Mouse (Mus musculus): ENCODE results near the gene Zbtb20. TPM values are rescaled to one million over a fixed set of nuclear protein-coding genes. Genes with fewer than 3 reads are reported as not detected.

Zbtb20 gene
- polyA plus RNA-seq, 2 experiments, result 0.40 to 2.2 TPM

DNA sequence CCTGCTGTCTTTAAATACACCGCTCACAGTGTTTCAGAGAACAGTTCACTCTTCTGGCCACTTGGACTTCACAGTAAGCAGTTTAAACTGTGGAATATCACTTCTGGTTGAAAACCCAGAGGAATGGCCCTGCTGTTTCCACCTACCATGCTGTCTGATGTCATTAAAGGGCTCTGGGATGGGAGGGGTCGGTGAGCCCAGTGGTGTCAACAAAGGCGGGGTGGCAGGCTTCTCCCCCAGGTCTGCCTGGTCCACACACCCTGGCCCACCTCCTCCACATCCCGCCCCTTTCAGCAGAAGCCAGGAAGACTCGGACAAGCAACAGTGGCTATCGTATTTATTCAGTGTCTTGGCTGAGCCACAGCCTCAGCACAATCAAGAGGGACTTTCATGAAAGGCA is 743.6 kb downstream of the Zbtb20 start:
- Histone ChIP-seq H3K4me1 (replicated peaks; ENCODE audit: control insufficient read depth in 2 of 2, insufficient read depth in 2 of 2, low read length in 1 of 2) (no peaks in the 10 kb centered on the region), H3K4me2 (ENCODE audit: low read depth) (no peak overlapping the region), H3K4me3 (ENCODE audit: insufficient read depth in 1 of 2, low read depth in 2 of 2, low read length in 2 of 2) (no peak overlapping the region), H3K27me3 (ENCODE audit: control insufficient read depth, insufficient read depth, low read length) (no peaks in the 10 kb centered on the region), H3K36me3 (replicated peaks; ENCODE audit: control insufficient read depth, insufficient read depth, low read depth) (no peaks in the 10 kb centered on the region), H3K9me3 (ENCODE audit: control insufficient read depth, low read length) (no peaks in the 10 kb centered on the region), H3K27ac (no peak overlapping the region), H3K9ac (replicated peaks) (no peak overlapping the region)
- DNase-seq (ENCODE audit: low read depth in 3 of 3, low spot score in 3 of 3) (no peak), ATAC-seq (ENCODE audit: insufficient read depth) (no peak)
- WGBS (ENCODE audit: insufficient replicate concordance), result 49% methylated on average over 6 of the region's 6 CpGs
- TF ChIP-seq CTCF (IDR thresholded peaks at IDR 0.05; ENCODE audit: low read depth), result no peak
- TF ChIP-seq EP300 (IDR thresholded peaks at IDR 0.05; ENCODE audit: low read depth), result no peak

GRCm38 (mm10) chr16:43620359-43620758 is 744.7 kb downstream of the Zbtb20 start:
- Histone ChIP-seq H3K27me3 (ENCODE audit: control insufficient read depth, insufficient read depth, low read length) (no peaks in the 10 kb centered on the region), H3K4me3 (ENCODE audit: insufficient read depth in 1 of 2, low read depth in 2 of 2, low read length in 2 of 2) (no peak overlapping the region), H3K4me2 (ENCODE audit: low read depth) (no peak overlapping the region), H3K27ac (no peak overlapping the region), H3K9ac (replicated peaks) (no peak overlapping the region), H3K36me3 (replicated peaks; ENCODE audit: control insufficient read depth, insufficient read depth, low read depth) (no peaks in the 10 kb centered on the region), H3K4me1 (replicated peaks; ENCODE audit: control insufficient read depth in 2 of 2, insufficient read depth in 2 of 2, low read length in 1 of 2) (no peaks in the 10 kb centered on the region; a peak in 1 of 4 replicates), H3K9me3 (ENCODE audit: control insufficient read depth, low read length) (no peaks in the 10 kb centered on the region)
- ATAC-seq (ENCODE audit: insufficient read depth), result no peak
- DNase-seq (ENCODE audit: low read depth in 3 of 3, low spot score in 3 of 3), result no peak
- TF ChIP-seq EP300 (IDR thresholded peaks at IDR 0.05; ENCODE audit: low read depth) (no peak), CTCF (IDR thresholded peaks at IDR 0.05; ENCODE audit: low read depth) (no peak)
- 24% methylated on average over 2 of the region's 2 CpGs for WGBS (ENCODE audit: insufficient replicate concordance)

DNA sequence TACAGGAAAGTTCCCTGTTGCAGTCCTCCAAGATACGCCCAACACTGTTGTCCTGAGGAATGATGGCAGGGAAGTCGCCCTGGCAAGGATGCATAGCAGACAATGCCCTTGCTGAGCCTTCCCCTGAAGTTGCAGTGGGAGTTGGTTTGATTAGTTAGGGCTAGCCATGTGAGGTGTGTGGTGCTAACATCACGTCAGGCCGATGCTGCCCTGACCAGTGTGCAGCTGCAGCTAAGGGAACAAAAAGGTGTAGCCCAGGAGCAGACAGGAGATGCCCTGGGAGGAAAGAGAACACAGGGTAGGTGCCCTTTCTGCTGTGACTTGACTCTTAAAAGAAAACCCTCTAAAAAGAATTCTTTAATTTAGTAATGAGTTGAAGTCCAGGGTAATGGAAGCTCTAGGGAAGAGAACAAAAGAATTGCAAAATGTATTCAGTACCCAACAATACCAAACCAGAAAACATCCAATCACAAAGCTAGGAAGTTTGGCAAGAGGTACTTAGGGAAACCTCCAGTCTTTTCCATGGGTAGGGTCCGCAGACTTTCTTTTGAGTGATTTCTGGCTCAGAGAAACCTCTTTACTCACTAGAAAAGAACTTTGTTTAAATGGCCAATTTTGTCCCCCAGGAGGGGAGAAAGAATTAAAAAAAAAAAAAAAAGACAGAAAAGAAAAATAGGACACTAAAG is 747.8 kb downstream of the Zbtb20 start:
- H3K9ac ChIP-seq (replicated peaks), result no peak overlapping the region
- no peak overlapping the region for H3K4me3 ChIP-seq (ENCODE audit: insufficient read depth in 1 of 2, low read depth in 2 of 2, low read length in 2 of 2)
- H3K4me2 ChIP-seq (ENCODE audit: low read depth), result no peak overlapping the region
- no peak for ATAC-seq (ENCODE audit: insufficient read depth)
- no peaks in the 10 kb centered on the region; a peak in 1 of 4 replicates for H3K4me1 ChIP-seq (replicated peaks; ENCODE audit: control insufficient read depth in 2 of 2, insufficient read depth in 2 of 2, low read length in 1 of 2)
- no peaks in the 10 kb centered on the region for H3K36me3 ChIP-seq (replicated peaks; ENCODE audit: control insufficient read depth, insufficient read depth, low read depth)
- no peak for TF ChIP-seq CTCF (IDR thresholded peaks at IDR 0.05; ENCODE audit: low read depth)
- TF ChIP-seq EP300 (IDR thresholded peaks at IDR 0.05; ENCODE audit: low read depth), result no peak
- WGBS (ENCODE audit: insufficient replicate concordance), result 64% methylated on average over 5 of the region's 5 CpGs
- no peaks in the 10 kb centered on the region for H3K9me3 ChIP-seq (ENCODE audit: control insufficient read depth, low read length)
- H3K27ac ChIP-seq, result no peak overlapping the region
- no peaks in the 10 kb centered on the region for H3K27me3 ChIP-seq (ENCODE audit: control insufficient read depth, insufficient read depth, low read length)
- no peak for DNase-seq (ENCODE audit: low read depth in 3 of 3, low spot score in 3 of 3)

DNA sequence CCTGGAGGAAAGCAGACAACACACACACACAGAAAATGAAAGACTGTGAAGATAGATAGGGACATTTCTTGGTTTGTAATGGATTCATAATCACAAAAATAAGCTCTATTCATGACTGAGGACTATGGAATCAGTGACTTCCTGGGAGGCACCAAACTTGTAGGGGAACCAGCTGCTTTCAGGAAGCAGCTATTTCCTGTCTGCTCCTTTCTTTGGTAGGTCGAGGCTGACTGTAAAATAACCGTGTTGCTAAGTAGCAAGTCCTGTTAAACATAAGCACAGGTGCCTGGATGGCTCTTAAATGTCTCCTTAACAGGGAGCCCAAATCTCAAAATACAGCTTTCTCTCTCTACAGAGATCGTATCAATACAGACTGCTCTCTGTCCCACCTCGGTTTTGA is 749.2 kb downstream of the Zbtb20 start:
- H3K27me3 ChIP-seq (ENCODE audit: control insufficient read depth, insufficient read depth, low read length), result no peaks in the 10 kb centered on the region
- WGBS (ENCODE audit: insufficient replicate concordance), result 32% methylated on average over 4 of the region's 4 CpGs
- DNase-seq (ENCODE audit: low read depth in 3 of 3, low spot score in 3 of 3) (no peak), ATAC-seq (ENCODE audit: insufficient read depth) (no peak)
- H3K4me2 ChIP-seq (ENCODE audit: low read depth), result no peak overlapping the region
- no peak overlapping the region for H3K27ac ChIP-seq
- H3K4me1 ChIP-seq (replicated peaks; ENCODE audit: control insufficient read depth in 2 of 2, insufficient read depth in 2 of 2, low read length in 1 of 2), result no peaks in the 10 kb centered on the region; a peak in 1 of 4 replicates
- H3K4me3 ChIP-seq (ENCODE audit: insufficient read depth in 1 of 2, low read depth in 2 of 2, low read length in 2 of 2), result no peak overlapping the region
- no peaks in the 10 kb centered on the region for H3K36me3 ChIP-seq (replicated peaks; ENCODE audit: control insufficient read depth, insufficient read depth, low read depth)
- H3K9me3 ChIP-seq (ENCODE audit: control insufficient read depth, low read length), result no peaks in the 10 kb centered on the region
- TF ChIP-seq CTCF (IDR thresholded peaks at IDR 0.05; ENCODE audit: low read depth) (no peak), EP300 (IDR thresholded peaks at IDR 0.05; ENCODE audit: low read depth) (no peak)
- H3K9ac ChIP-seq (replicated peaks), result no peak overlapping the region

DNA sequence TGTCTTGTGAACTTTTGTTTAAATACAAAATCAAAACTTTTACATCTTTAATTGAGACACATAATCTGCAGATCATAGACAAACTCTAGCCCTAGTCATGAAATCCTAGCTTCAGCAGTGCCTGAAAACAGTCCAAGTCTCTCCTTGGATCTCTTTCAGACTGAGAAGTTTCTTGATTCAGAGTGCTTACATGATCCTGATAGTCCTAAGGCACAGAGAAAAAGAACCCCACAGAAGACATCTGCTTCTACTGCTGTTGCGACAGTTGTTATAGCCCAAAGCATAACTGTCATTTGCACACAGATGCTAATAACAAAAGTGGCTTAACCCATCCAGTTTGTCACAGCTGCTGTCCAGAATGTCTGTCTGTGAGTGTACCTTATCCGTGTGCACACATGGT is 749.6 kb downstream of the Zbtb20 start:
- H3K9me3 ChIP-seq (ENCODE audit: control insufficient read depth, low read length), result no peaks in the 10 kb centered on the region
- no peaks in the 10 kb centered on the region for H3K36me3 ChIP-seq (replicated peaks; ENCODE audit: control insufficient read depth, insufficient read depth, low read depth)
- 59% methylated on average over 2 of the region's 2 CpGs for WGBS (ENCODE audit: insufficient replicate concordance)
- DNase-seq (ENCODE audit: low read depth in 3 of 3, low spot score in 3 of 3) (no peak), ATAC-seq (ENCODE audit: insufficient read depth) (no peak)
- no peak overlapping the region for H3K4me3 ChIP-seq (ENCODE audit: insufficient read depth in 1 of 2, low read depth in 2 of 2, low read length in 2 of 2)
- no peak overlapping the region for H3K4me2 ChIP-seq (ENCODE audit: low read depth)
- no peak overlapping the region for H3K27ac ChIP-seq
- no peak overlapping the region for H3K9ac ChIP-seq (replicated peaks)
- no peaks in the 10 kb centered on the region for H3K27me3 ChIP-seq (ENCODE audit: control insufficient read depth, insufficient read depth, low read length)
- no peaks in the 10 kb centered on the region; a peak in 1 of 4 replicates for H3K4me1 ChIP-seq (replicated peaks; ENCODE audit: control insufficient read depth in 2 of 2, insufficient read depth in 2 of 2, low read length in 1 of 2)
- no peak for TF ChIP-seq CTCF (IDR thresholded peaks at IDR 0.05; ENCODE audit: low read depth)
- TF ChIP-seq EP300 (IDR thresholded peaks at IDR 0.05; ENCODE audit: low read depth), result no peak

Measured in liver, embryonic 14.5 days (tissue).